In the genomic region with DNA sequence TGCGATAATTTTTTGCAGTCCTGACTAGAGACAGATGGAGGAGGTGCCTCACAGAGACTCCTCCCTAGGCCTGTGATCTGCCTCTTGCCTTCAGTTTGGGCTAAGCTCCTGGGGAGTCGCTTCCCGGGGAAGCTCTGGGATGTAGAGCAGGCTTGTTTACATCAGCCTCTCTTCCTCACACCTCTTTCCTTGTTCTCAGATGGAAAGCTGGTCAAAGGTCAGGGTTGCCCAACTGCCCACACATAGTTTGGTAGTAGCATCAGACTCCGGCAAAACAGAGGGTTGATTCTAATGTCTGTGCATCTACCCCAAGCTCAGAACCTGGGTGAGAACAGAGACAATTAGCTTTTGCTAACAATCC, we compare ENCODE assay signal across 9 mouse cellular contexts.
A peak's percentile ranks its signal among the peaks of the same experiment; 100 is the strongest.
DNase-seq lines count a peak whose midpoint lies in the region; ATAC-seq and TF ChIP-seq lines count a peak whose summit lies in the region.
"Had no signal": no experiment of that assay in that cellular context is flagged by ENCODE, and none has a peak within 500 bp of the region (broad histone marks: within the 10 kb centered on the region; RNA-seq: fewer than 3 reads in every experiment).

No protein-coding gene starts in this region.

- peak overlapping the region; percentile 67 for H3K27ac ChIP-seq in midbrain, embryonic 10.5 days (replicated peaks)
- H3K27ac ChIP-seq in midbrain, embryonic 11.5 days (ENCODE audit: low read depth, low read length) = no peak overlapping the region; the same call in 1 of the 2 replicates
- H3K27ac ChIP-seq in forebrain, embryonic 15.5 days (replicated peaks) = peak overlapping the region; percentile 57
- peak overlapping the region; percentile 67 for H3K27ac ChIP-seq in hindbrain, postnatal 0 days
- peak overlapping the region; percentile 52; the same call in 1 of the 2 replicates for H3K27ac ChIP-seq in liver, postnatal 0 days (ENCODE audit: low read depth)
- peak overlapping the region; percentile 85 for H3K27ac ChIP-seq in stomach, postnatal 0 days (replicated peaks)

- no peak for TF ChIP-seq EP300 in liver, postnatal 0 days (IDR thresholded peaks at IDR 0.05; ENCODE audit: low read depth)
- no peak for TF ChIP-seq EP300 in stomach, postnatal 0 days (optimal IDR thresholded peaks at IDR 0.05)

- no peak overlapping the region for H3K4me3 ChIP-seq in midbrain, embryonic 10.5 days
- no peak overlapping the region for H3K4me3 ChIP-seq in midbrain, embryonic 11.5 days (ENCODE audit: low read depth, low read length)
- no peak overlapping the region for H3K4me3 ChIP-seq in forebrain, embryonic 15.5 days
- no peak overlapping the region for H3K4me3 ChIP-seq in hindbrain, postnatal 0 days (ENCODE audit: low read length)
- no peak overlapping the region for H3K4me3 ChIP-seq in liver, postnatal 0 days (ENCODE audit: low read depth, low read length)
- H3K4me3 ChIP-seq in stomach, postnatal 0 days (ENCODE audit: low read depth, low read length) = no peak overlapping the region

- no peak for TF ChIP-seq CTCF in hindbrain, postnatal 0 days (IDR thresholded peaks at IDR 0.05; ENCODE audit: low read depth)
- no peak for TF ChIP-seq CTCF in liver, postnatal 0 days (IDR thresholded peaks at IDR 0.05; ENCODE audit: low read depth)
- no peak for TF ChIP-seq CTCF in stomach, postnatal 0 days (IDR thresholded peaks at IDR 0.05; ENCODE audit: low read depth)

- no peak overlapping the region for H3K4me2 ChIP-seq in midbrain, embryonic 11.5 days
- no peak overlapping the region for H3K4me2 ChIP-seq in forebrain, embryonic 15.5 days (replicated peaks)
- H3K4me2 ChIP-seq in hindbrain, postnatal 0 days (ENCODE audit: low read depth, low read length) = no peak overlapping the region
- H3K4me2 ChIP-seq in liver, postnatal 0 days (ENCODE audit: low read depth, low read length) = no peak overlapping the region
- peak overlapping the region; percentile 38; the same call in 1 of the 2 replicates for H3K4me2 ChIP-seq in stomach, postnatal 0 days (replicated peaks; ENCODE audit: low read depth)

- peaks cover 35% of the 10 kb centered on the region for H3K4me1 ChIP-seq in midbrain, embryonic 10.5 days
- peaks cover 17% of the 10 kb centered on the region for H3K4me1 ChIP-seq in midbrain, embryonic 11.5 days (ENCODE audit: control insufficient read depth, insufficient read depth, low read length)
- H3K4me1 ChIP-seq in forebrain, embryonic 15.5 days = peaks cover 22% of the 10 kb centered on the region
- 0 out of 2 replicates have a peak, but pooled peaks cover 10% of the 10 kb centered on the region for H3K4me1 ChIP-seq in hindbrain, postnatal 0 days (ENCODE audit: insufficient read depth, low read length)
- 0 out of 2 replicates have a peak, but pooled peaks cover 7% of the 10 kb centered on the region for H3K4me1 ChIP-seq in liver, postnatal 0 days (ENCODE audit: insufficient read depth)
- peaks cover 7% of the 10 kb centered on the region for H3K4me1 ChIP-seq in stomach, postnatal 0 days (replicated peaks; ENCODE audit: control insufficient read depth, insufficient read depth)

- H3K9ac ChIP-seq in midbrain, embryonic 11.5 days (ENCODE audit: low read length) = no peak overlapping the region
- H3K9ac ChIP-seq in forebrain, embryonic 15.5 days (replicated peaks) = no peak overlapping the region
- H3K9ac ChIP-seq in hindbrain, postnatal 0 days (replicated peaks; ENCODE audit: low read length) = no peak overlapping the region
- no peak overlapping the region for H3K9ac ChIP-seq in liver, postnatal 0 days (replicated peaks)
- H3K9ac ChIP-seq in stomach, postnatal 0 days (ENCODE audit: low read length) = no peak overlapping the region; the same call in 1 of the 2 replicates

- DNase-seq in midbrain, embryonic 10.5 days (ENCODE audit: low spot score) = peak; percentile 26
- no peak for DNase-seq in midbrain, embryonic 11.5 days (ENCODE audit: low spot score, missing footprints)
- DNase-seq in hindbrain, postnatal 0 days (ENCODE audit: low spot score) = no peak
- DNase-seq in liver, postnatal 0 days = peak; percentile 30
- DNase-seq in stomach, postnatal 0 days (ENCODE audit: low spot score) = peak; percentile 34
- no peak for DNase-seq in right cerebral cortex, postnatal 36 days (ENCODE audit: low spot score in 2 of 2)
- DNase-seq in frontal cortex, adult 2 months (ENCODE audit: extremely low spot score in 1 of 2, low spot score in 1 of 2) = no peak

- H3K9me3 ChIP-seq in midbrain, embryonic 10.5 days (replicated peaks) = no peaks in the 10 kb centered on the region
- H3K9me3 ChIP-seq in midbrain, embryonic 11.5 days (ENCODE audit: control insufficient read depth, low read length) = no peaks in the 10 kb centered on the region
- no peaks in the 10 kb centered on the region for H3K9me3 ChIP-seq in forebrain, embryonic 15.5 days
- H3K9me3 ChIP-seq in hindbrain, postnatal 0 days (ENCODE audit: low read length) = no peaks in the 10 kb centered on the region
- no peaks in the 10 kb centered on the region for H3K9me3 ChIP-seq in liver, postnatal 0 days (ENCODE audit: low read length)
- H3K9me3 ChIP-seq in stomach, postnatal 0 days (ENCODE audit: control insufficient read depth, low read length) = no peaks in the 10 kb centered on the region
- H3K9me3 ChIP-seq: G1E had no signal

- ATAC-seq in midbrain, embryonic 11.5 days (ENCODE audit: low FRiP score) = no peak; the same call in 1 of the 2 replicates
- ATAC-seq in forebrain, embryonic 15.5 days (replicated peaks) = peak; percentile 53
- peak; percentile 50; the same call in 1 of the 2 replicates for ATAC-seq in hindbrain, postnatal 0 days
- peak; percentile 80 for ATAC-seq in liver, postnatal 0 days
- ATAC-seq in stomach, postnatal 0 days (ENCODE audit: low FRiP score, low TSS enrichment) = peak; percentile 77; the same call in 1 of the 2 replicates

- 13% methylated on average over 4 of the region's 4 CpGs for WGBS in midbrain, embryonic 10.5 days
- 9% methylated on average over 4 of the region's 4 CpGs for WGBS in midbrain, embryonic 11.5 days
- WGBS in forebrain, embryonic 15.5 days = 22% methylated on average over 4 of the region's 4 CpGs
- WGBS in hindbrain, postnatal 0 days = 16% methylated on average over 4 of the region's 4 CpGs
- 43% methylated on average over 4 of the region's 4 CpGs for WGBS in liver, postnatal 0 days (ENCODE audit: insufficient replicate concordance)
- 10% methylated on average over 4 of the region's 4 CpGs for WGBS in stomach, postnatal 0 days

- no peaks in the 10 kb centered on the region for H3K36me3 ChIP-seq in midbrain, embryonic 10.5 days
- H3K36me3 ChIP-seq in midbrain, embryonic 11.5 days (ENCODE audit: control insufficient read depth, insufficient read depth, low read length) = no peaks in the 10 kb centered on the region
- H3K36me3 ChIP-seq in forebrain, embryonic 15.5 days = no peaks in the 10 kb centered on the region
- H3K36me3 ChIP-seq in hindbrain, postnatal 0 days (ENCODE audit: insufficient read depth, low read length) = no peaks in the 10 kb centered on the region
- H3K36me3 ChIP-seq in liver, postnatal 0 days (replicated peaks; ENCODE audit: insufficient read depth, low read length) = no peaks in the 10 kb centered on the region
- no peaks in the 10 kb centered on the region for H3K36me3 ChIP-seq in stomach, postnatal 0 days (ENCODE audit: control insufficient read depth, insufficient read depth, low read length)
- H3K36me3 ChIP-seq: G1E had no signal

- no peaks in the 10 kb centered on the region for H3K27me3 ChIP-seq in midbrain, embryonic 10.5 days (ENCODE audit: low read depth, poor library complexity, severe bottlenecking)
- H3K27me3 ChIP-seq in midbrain, embryonic 11.5 days (ENCODE audit: control insufficient read depth, insufficient read depth, low read length) = no peaks in the 10 kb centered on the region
- H3K27me3 ChIP-seq in forebrain, embryonic 15.5 days = no peaks in the 10 kb centered on the region
- no peaks in the 10 kb centered on the region for H3K27me3 ChIP-seq in hindbrain, postnatal 0 days (ENCODE audit: insufficient read depth, low read length)
- H3K27me3 ChIP-seq in liver, postnatal 0 days (ENCODE audit: insufficient read depth, low read length) = no peaks in the 10 kb centered on the region
- H3K27me3 ChIP-seq in stomach, postnatal 0 days (ENCODE audit: control insufficient read depth, insufficient read depth, low read length) = no peaks in the 10 kb centered on the region

Comparison
In these comparisons a context has a peak if more than half of its experiments do, and no peak if none do; other contexts are left out.
1. DNase-seq: peak in midbrain, embryonic 10.5 days (single experiment), liver, postnatal 0 days (single experiment) and stomach, postnatal 0 days (single experiment); none in midbrain, embryonic 11.5 days (single experiment), hindbrain, postnatal 0 days (single experiment), right cerebral cortex, postnatal 36 days (0 of 2) and frontal cortex, adult 2 months (0 of 2).